ENCODE assay signal across 8 mouse cellular contexts in the genomic region with DNA sequence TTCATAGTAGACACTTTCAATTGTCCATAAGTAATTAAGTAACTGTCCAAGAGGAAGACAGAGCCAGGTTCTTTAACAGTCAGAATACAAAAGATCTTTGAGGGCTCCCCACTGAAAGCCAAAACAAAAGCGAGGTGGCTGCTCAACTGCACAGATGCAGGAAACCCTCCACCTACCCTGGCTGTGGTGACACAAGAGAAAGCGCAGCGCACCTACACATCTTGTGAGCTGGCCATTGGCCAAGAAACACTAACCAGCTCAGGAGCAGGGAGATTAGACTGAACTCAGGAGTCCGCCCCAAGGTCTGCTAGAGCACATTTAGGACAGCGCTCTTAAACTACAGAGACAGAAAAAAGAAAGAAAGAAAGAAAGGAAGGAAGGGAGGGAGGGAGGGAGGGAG.
DNase-seq lines count a peak whose midpoint lies in the region; ATAC-seq lines count a peak whose summit lies in the region.
"Had no signal": no experiment of that assay in that cellular context is flagged by ENCODE, and none has a peak within 500 bp of the region (broad histone marks: within the 10 kb centered on the region; RNA-seq: fewer than 3 reads in every experiment).

No protein-coding gene starts in this region.

- peak; percentile 32 for ATAC-seq in CD4-positive, CD25-positive, alpha-beta regulatory T cell, adult 4 months
- ATAC-seq in lung, embryonic 16.5 days (ENCODE audit: low read depth), result peak; percentile 73; the same call in 1 of the 2 replicates
- no peak for ATAC-seq in activated CD4-positive, CD25-positive, alpha-beta regulatory T cell, adult 4 months
- no peak for ATAC-seq in midbrain, embryonic 15.5 days (replicated peaks)

- no peak overlapping the region for H3K9ac ChIP-seq in lung, embryonic 16.5 days (ENCODE audit: low read length)
- H3K9ac ChIP-seq in midbrain, embryonic 15.5 days, result no peak overlapping the region

- H3K4me2 ChIP-seq in lung, embryonic 16.5 days (ENCODE audit: low read depth, low read length), result no peak overlapping the region
- H3K4me2 ChIP-seq in midbrain, embryonic 15.5 days, result no peak overlapping the region

- no peak overlapping the region for H3K27ac ChIP-seq in lung, embryonic 16.5 days (ENCODE audit: low read length)
- no peak overlapping the region for H3K27ac ChIP-seq in midbrain, embryonic 15.5 days
- H3K27ac ChIP-seq: macrophage had no signal

- intact Hi-C loops in heart, postnatal 14 days (cut with DNase I), result no loop called here

- H3K4me1 ChIP-seq in lung, embryonic 16.5 days (replicated peaks; ENCODE audit: control insufficient read depth, insufficient read depth, low read length), result no peaks in the 10 kb centered on the region
- peaks cover 7% of the 10 kb centered on the region; the same call in 1 of the 2 replicates for H3K4me1 ChIP-seq in midbrain, embryonic 15.5 days

- H3K9me3 ChIP-seq in lung, embryonic 16.5 days (ENCODE audit: control insufficient read depth, low read length), result no peaks in the 10 kb centered on the region
- no peaks in the 10 kb centered on the region for H3K9me3 ChIP-seq in midbrain, embryonic 15.5 days

- peak; percentile 50 for DNase-seq in R1 (ENCODE audit: low read depth, low spot score)
- peak; percentile 57 to 68 for DNase-seq in heart, postnatal 14 days
- no peak for DNase-seq in cerebellum, postnatal 4 days (ENCODE audit: low spot score in 2 of 2)

- no peaks in the 10 kb centered on the region for H3K27me3 ChIP-seq in lung, embryonic 16.5 days (ENCODE audit: control insufficient read depth, insufficient read depth, low read depth, low read length)
- H3K27me3 ChIP-seq in midbrain, embryonic 15.5 days (replicated peaks), result no peaks in the 10 kb centered on the region

- WGBS in lung, embryonic 16.5 days, result 46% methylated on average over 5 of the region's 5 CpGs
- 35% methylated on average over 5 of the region's 5 CpGs for WGBS in midbrain, embryonic 15.5 days

- no peaks in the 10 kb centered on the region for H3K36me3 ChIP-seq in lung, embryonic 16.5 days (ENCODE audit: control insufficient read depth, insufficient read depth, low read length)
- H3K36me3 ChIP-seq in midbrain, embryonic 15.5 days (replicated peaks), result no peaks in the 10 kb centered on the region

- no peak overlapping the region for H3K4me3 ChIP-seq in lung, embryonic 16.5 days (ENCODE audit: low read length)
- H3K4me3 ChIP-seq in midbrain, embryonic 15.5 days, result no peak overlapping the region

Comparison
In these comparisons a context has a peak if more than half of its experiments do, and no peak if none do; other contexts are left out.
1. ATAC-seq: peak in CD4-positive, CD25-positive, alpha-beta regulatory T cell, adult 4 months (single experiment) and lung, embryonic 16.5 days (single experiment); none in activated CD4-positive, CD25-positive, alpha-beta regulatory T cell, adult 4 months (single experiment) and midbrain, embryonic 15.5 days (single experiment).
2. DNase-seq: peak in R1 (single experiment) and heart, postnatal 14 days (2 of 2); none in cerebellum, postnatal 4 days (0 of 2).